Mouse (Mus musculus): ENCODE measurements at regions not wholly inside any gene's neighbourhood (a gene's known extent, or its start where the extent isn't known, plus 50 kb on each side); places are given as distances from the start of the nearest gene placed in this dataset.

- DNase-seq (ENCODE audit: low spot score) (no peak), ATAC-seq (ENCODE audit: low FRiP score, low read depth) (no peak)
- H3K9me3 ChIP-seq (ENCODE audit: control insufficient read depth, low read length) = no peaks in the 10 kb centered on the region
- no peak overlapping the region for H3K4me3 ChIP-seq (replicated peaks; ENCODE audit: low read length)
- no peak overlapping the region for H3K4me2 ChIP-seq (replicated peaks; ENCODE audit: low read depth, low read length, severe bottlenecking)
- no peaks in the 10 kb centered on the region for H3K4me1 ChIP-seq (ENCODE audit: control insufficient read depth, insufficient read depth, low read length)
- no peaks in the 10 kb centered on the region for H3K27me3 ChIP-seq (ENCODE audit: control insufficient read depth, insufficient read depth, low read length)
- TF ChIP-seq POLR2A (IDR thresholded peaks at IDR 0.05; ENCODE audit: borderline replicate concordance, extremely low read depth, insufficient read depth, insufficient read length) = no peak
- H3K9ac ChIP-seq (ENCODE audit: low read depth, low read length, severe bottlenecking) = no peak overlapping the region
- H3K27ac ChIP-seq (replicated peaks; ENCODE audit: low read depth, low read length) = no peak overlapping the region
- no peaks in the 10 kb centered on the region for H3K36me3 ChIP-seq (ENCODE audit: control insufficient read depth, insufficient read depth, low read length)
- WGBS = 85% methylated on average over 1 of the region's 1 CpGs
Measured at GRCm38 (mm10) chr11:114289946-114290345, 223.1 kb upstream of the Sdk2 start.

- ATAC-seq (ENCODE audit: low FRiP score, low read depth) = no peak
- H3K4me1 ChIP-seq (ENCODE audit: control insufficient read depth, insufficient read depth, low read length) = no peaks in the 10 kb centered on the region
Measured at GRCm38 (mm10) chr11:114284820-114285666, 218.2 kb upstream of the Sdk2 start.

GRCm38 (mm10) chr11:114283208-114283607 is 216.4 kb upstream of the Sdk2 start:
- Histone ChIP-seq H3K4me2 (replicated peaks; ENCODE audit: low read depth, low read length, severe bottlenecking) (no peak overlapping the region), H3K9me3 (ENCODE audit: control insufficient read depth, low read length) (no peaks in the 10 kb centered on the region), H3K4me3 (replicated peaks; ENCODE audit: low read length) (no peak overlapping the region), H3K4me1 (ENCODE audit: control insufficient read depth, insufficient read depth, low read length) (no peaks in the 10 kb centered on the region), H3K27me3 (ENCODE audit: control insufficient read depth, insufficient read depth, low read length) (no peaks in the 10 kb centered on the region), H3K9ac (ENCODE audit: low read depth, low read length, severe bottlenecking) (no peak overlapping the region), H3K36me3 (ENCODE audit: control insufficient read depth, insufficient read depth, low read length) (no peaks in the 10 kb centered on the region), H3K27ac (replicated peaks; ENCODE audit: low read depth, low read length) (no peak overlapping the region)
- 55% methylated on average over 4 of the region's 5 CpGs for WGBS
- ATAC-seq (ENCODE audit: low FRiP score, low read depth) (no peak), DNase-seq (ENCODE audit: low spot score) (peak; percentile 37)
- no peak for TF ChIP-seq POLR2A (IDR thresholded peaks at IDR 0.05; ENCODE audit: borderline replicate concordance, extremely low read depth, insufficient read depth, insufficient read length)

More at GRCm38 (mm10) chr11:114284820-114285666, 218.2 kb upstream of the Sdk2 start:
- Histone ChIP-seq H3K9me3 (ENCODE audit: control insufficient read depth, low read length) (no peaks in the 10 kb centered on the region), H3K36me3 (ENCODE audit: control insufficient read depth, insufficient read depth, low read length) (no peaks in the 10 kb centered on the region), H3K27ac (replicated peaks; ENCODE audit: low read depth, low read length) (no peak overlapping the region), H3K4me2 (replicated peaks; ENCODE audit: low read depth, low read length, severe bottlenecking) (no peak overlapping the region), H3K4me3 (replicated peaks; ENCODE audit: low read length) (no peak overlapping the region), H3K9ac (ENCODE audit: low read depth, low read length, severe bottlenecking) (no peak overlapping the region), H3K27me3 (ENCODE audit: control insufficient read depth, insufficient read depth, low read length) (no peaks in the 10 kb centered on the region)
- WGBS = 86% methylated on average over 20 of the region's 20 CpGs
- DNase-seq (ENCODE audit: low spot score) = no peak
- TF ChIP-seq POLR2A (IDR thresholded peaks at IDR 0.05; ENCODE audit: borderline replicate concordance, extremely low read depth, insufficient read depth, insufficient read length) = no peak

- ATAC-seq (ENCODE audit: low FRiP score, low read depth) (no peak), DNase-seq (ENCODE audit: low spot score) (no peak)
- Histone ChIP-seq H3K36me3 (ENCODE audit: control insufficient read depth, insufficient read depth, low read length) (no peaks in the 10 kb centered on the region), H3K4me3 (replicated peaks; ENCODE audit: low read length) (no peak overlapping the region), H3K27ac (replicated peaks; ENCODE audit: low read depth, low read length) (no peak overlapping the region), H3K4me2 (replicated peaks; ENCODE audit: low read depth, low read length, severe bottlenecking) (no peak overlapping the region), H3K9ac (ENCODE audit: low read depth, low read length, severe bottlenecking) (no peak overlapping the region), H3K27me3 (ENCODE audit: control insufficient read depth, insufficient read depth, low read length) (no peaks in the 10 kb centered on the region), H3K9me3 (ENCODE audit: control insufficient read depth, low read length) (no peaks in the 10 kb centered on the region), H3K4me1 (ENCODE audit: control insufficient read depth, insufficient read depth, low read length) (no peaks in the 10 kb centered on the region)
- no peak for TF ChIP-seq POLR2A (IDR thresholded peaks at IDR 0.05; ENCODE audit: borderline replicate concordance, extremely low read depth, insufficient read depth, insufficient read length)
- 78% methylated on average over 4 of the region's 5 CpGs for WGBS
Measured at GRCm38 (mm10) chr11:114282566-114282965, 215.7 kb upstream of the Sdk2 start.

GRCm38 (mm10) chr11:114281846-114282245 is 215.0 kb upstream of the Sdk2 start:
- Histone ChIP-seq H3K36me3 (ENCODE audit: control insufficient read depth, insufficient read depth, low read length) (no peaks in the 10 kb centered on the region), H3K9ac (ENCODE audit: low read depth, low read length, severe bottlenecking) (no peak overlapping the region), H3K4me2 (replicated peaks; ENCODE audit: low read depth, low read length, severe bottlenecking) (no peak overlapping the region), H3K9me3 (ENCODE audit: control insufficient read depth, low read length) (no peaks in the 10 kb centered on the region), H3K4me3 (replicated peaks; ENCODE audit: low read length) (no peak overlapping the region), H3K27me3 (ENCODE audit: control insufficient read depth, insufficient read depth, low read length) (no peaks in the 10 kb centered on the region), H3K4me1 (ENCODE audit: control insufficient read depth, insufficient read depth, low read length) (no peaks in the 10 kb centered on the region), H3K27ac (replicated peaks; ENCODE audit: low read depth, low read length) (no peak overlapping the region)
- 73% methylated on average over 9 of the region's 9 CpGs for WGBS
- TF ChIP-seq POLR2A (IDR thresholded peaks at IDR 0.05; ENCODE audit: borderline replicate concordance, extremely low read depth, insufficient read depth, insufficient read length) = no peak
- DNase-seq (ENCODE audit: low spot score) (no peak), ATAC-seq (ENCODE audit: low FRiP score, low read depth) (no peak)
